Mouse (Mus musculus): ENCODE measurements around the gene Npr3. TPM values are rescaled to one million over a fixed set of nuclear protein-coding genes. Genes with fewer than 3 reads are reported as not detected.

Npr3 gene
- polyA plus RNA-seq (2021; fragmentation: Nextera tagmentation): 0.84 and 2.2 TPM in 2 replicates
- long read RNA-seq, experiment 1, partial matches to known transcripts: 1 of 2 reads
- long read RNA-seq, experiment 1, other reads (novel, unspliced or antisense): 1 of 2 reads
- long read RNA-seq, experiment 2, full-length matches to known transcripts: 1 of 3 reads
- long read RNA-seq, experiment 2, partial matches to known transcripts: 1 of 3 reads
- long read RNA-seq, experiment 2, other reads (novel, unspliced or antisense): 1 of 3 reads

GRCm38 (mm10) chr15:11906571-11907531 lies at the start of gene Npr3:
Npr3 (minus strand) TSS chr15:11907287.

Other genes with a start within 250 kb of the Npr3 start
- gene Sub1, start 89.7 kb upstream of the Npr3 start, polyA plus RNA-seq (2021; fragmentation: Nextera tagmentation): 274 and 330 TPM in 2 replicates
- gene Zfr, start 210.5 kb upstream of the Npr3 start, polyA plus RNA-seq (2021; fragmentation: Nextera tagmentation): 203 and 220 TPM in 2 replicates

All from layer of hippocampus, adult 6 months (tissue).